In the genomic region with DNA sequence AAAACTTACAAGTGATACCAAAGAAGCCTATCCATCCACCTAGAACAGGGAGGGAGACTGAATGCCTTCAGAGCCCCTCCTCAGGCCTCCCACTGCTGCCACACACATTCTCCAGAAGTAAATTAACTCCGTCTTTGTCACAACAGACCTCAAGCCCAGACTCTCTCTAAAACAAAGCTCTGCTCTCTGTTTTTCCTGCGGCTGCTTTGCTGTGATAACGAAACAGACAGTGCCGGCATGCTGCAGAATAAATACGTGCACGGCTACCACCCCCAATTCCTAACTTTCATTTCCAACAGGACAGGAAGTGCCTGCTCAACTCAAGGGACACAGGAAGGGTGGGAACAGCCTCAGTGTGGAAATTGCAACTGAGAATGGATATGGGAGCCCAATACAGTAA, we compare ENCODE assay signal across 8 mouse cellular contexts. TPM values are rescaled to one million over a fixed set of nuclear protein-coding genes. Genes with fewer than 3 reads are reported as not detected.
DNase-seq lines count a peak whose midpoint lies in the region; ATAC-seq lines count a peak whose summit lies in the region.

A gene (minus strand): TSS at position 309 of the 400 bp plus-strand sequence.

- H3K9ac ChIP-seq in heart, embryonic 16.5 days (ENCODE audit: low read length), result peak within 1 kb of the TSS; percentile 78

- no peaks in the 10 kb centered on the region for H3K36me3 ChIP-seq in heart, embryonic 16.5 days (ENCODE audit: control insufficient read depth, insufficient read depth)

- ATAC-seq in heart, embryonic 16.5 days (replicated peaks; ENCODE audit: extremely low read depth, insufficient read depth, low FRiP score), result no peak
- no peak for ATAC-seq in cerebellum, adult (ENCODE audit: insufficient number of reproducible peaks, low FRiP score, low TSS enrichment)

- peak within 1 kb of the TSS; percentile 69 for H3K4me2 ChIP-seq in heart, embryonic 16.5 days (ENCODE audit: low read depth, low read length)

- H3K4me1 ChIP-seq in heart, embryonic 16.5 days (ENCODE audit: control insufficient read depth, insufficient read depth, low read length), result peaks cover 16% of the 10 kb centered on the region

- H3K9me3 ChIP-seq in heart, embryonic 16.5 days (replicated peaks; ENCODE audit: control insufficient read depth, low read length), result no peaks in the 10 kb centered on the region

- WGBS in heart, embryonic 16.5 days, result 4% methylated on average over 6 of the region's 6 CpGs

- H3K27ac ChIP-seq in heart, embryonic 16.5 days (ENCODE audit: low read length), result peak within 1 kb of the TSS; percentile 91

- DNase-seq in ovary, postnatal 36 days (ENCODE audit: low spot score), result peak; percentile 25
- no peak for DNase-seq in ovary, postnatal 10 days (ENCODE audit: low spot score)
- DNase-seq in embryo, embryonic 11 days, result peak; percentile 47
- peak; percentile 22 to 55 for DNase-seq in kidney, postnatal 4 days
- DNase-seq in lung, postnatal 10 days, result peak; percentile 71
- no peak for DNase-seq in frontal cortex, postnatal 25 days (ENCODE audit: low spot score in 2 of 2)

- H3K4me3 ChIP-seq in heart, embryonic 16.5 days (ENCODE audit: low read length), result peak within 1 kb of the TSS; percentile 53

- H3K27me3 ChIP-seq in heart, embryonic 16.5 days (ENCODE audit: control insufficient read depth, insufficient read depth, low read length), result no peaks in the 10 kb centered on the region

RNA-seq across cellular contexts. Expression of the gene that starts here (rescaled TPM):
- polyA plus RNA-seq in heart, embryonic 16.5 days (2015; fragmentation: Nextera tagmentation; extraction: Ambion mirVana), result 35.8 and 37.7 TPM in 2 replicates

Comparison
In these comparisons a context has a peak if more than half of its experiments do, and no peak if none do; other contexts are left out.
1. DNase-seq: peak in ovary, postnatal 36 days (single experiment), embryo, embryonic 11 days (single experiment), kidney, postnatal 4 days (2 of 2) and lung, postnatal 10 days (single experiment); none in ovary, postnatal 10 days (single experiment) and frontal cortex, postnatal 25 days (0 of 2).